Mouse (Mus musculus) embryonic facial prominence, embryonic 12.5 days (tissue): ENCODE data around the gene Ctsz. TPM values are rescaled to one million over a fixed set of nuclear protein-coding genes. Genes with fewer than 3 reads are reported as not detected.

Experiments used
- ATAC-seq: fragments of 200-750 bp; cut with Nextera tagmentation; 2 replicates; pipeline ENCODE4 v1.8.0; 2017; ENCODE audit not compliant: insufficient number of reproducible peaks, insufficient read depth, low FRiP score, low TSS enrichment
- H3K27ac ChIP-seq: fragments of 300-500 bp; sonication (generic); 2 replicates; pipeline ENCODE4 v1.5.1; 2016; ENCODE audit warnings: mild to moderate bottlenecking
- H3K27me3 ChIP-seq: fragments of 300-500 bp; sonication (generic); 2 replicates; pipeline ENCODE4 v1.6.1; 2016; ENCODE audit warnings: mild to moderate bottlenecking, moderate library complexity
- H3K36me3 ChIP-seq: fragments of 300-500 bp; sonication (generic); 2 replicates; pipeline ENCODE4 v1.6.1; 2016; ENCODE audit warnings: mild to moderate bottlenecking
- H3K4me1 ChIP-seq: fragments of 300-500 bp; sonication (generic); 2 replicates; pipeline ENCODE4 v1.6.1; 2016
- H3K4me2 ChIP-seq: fragments of 300-500 bp; sonication (generic); replicated peaks from 2 replicates; pipeline ENCODE4 v1.6.1; 2016; ENCODE audit warnings: mild to moderate bottlenecking, moderate library complexity
- H3K4me3 ChIP-seq: fragments of 300-500 bp; sonication (generic); 2 replicates; pipeline ENCODE4 v1.5.1; 2016; ENCODE audit warnings: mild to moderate bottlenecking
- H3K9ac ChIP-seq: fragments of 300-500 bp; sonication (generic); 2 replicates; pipeline ENCODE4 v1.6.1; 2016; ENCODE audit warnings: mild to moderate bottlenecking, moderate library complexity
- H3K9me3 ChIP-seq: fragments of 300-500 bp; sonication (generic); 2 replicates; pipeline ENCODE4 v1.6.1; 2016; ENCODE audit warnings: mild to moderate bottlenecking, moderate library complexity
- WGBS: fragments of 180-500 bp; shearing (Covaris S2); methylation state at CpG from one replicate; pipeline ENCODE4 v1.1.7; 2016; 5-methylcytosine and 5-hydroxymethylcytosine counted together
- polyA plus RNA-seq: library from polyadenylated mRNA; unstranded; fragments of >200 nt; fragmentation: Nextera tagmentation; extraction: Ambion mirVana; gene quantifications from 2 replicates; pipeline ENCODE4 v1.2.1, GENCODE M21; 2016

The Ctsz gene
- polyA plus RNA-seq, 1 experiment from 2014 or later, result 115 TPM

DNA sequence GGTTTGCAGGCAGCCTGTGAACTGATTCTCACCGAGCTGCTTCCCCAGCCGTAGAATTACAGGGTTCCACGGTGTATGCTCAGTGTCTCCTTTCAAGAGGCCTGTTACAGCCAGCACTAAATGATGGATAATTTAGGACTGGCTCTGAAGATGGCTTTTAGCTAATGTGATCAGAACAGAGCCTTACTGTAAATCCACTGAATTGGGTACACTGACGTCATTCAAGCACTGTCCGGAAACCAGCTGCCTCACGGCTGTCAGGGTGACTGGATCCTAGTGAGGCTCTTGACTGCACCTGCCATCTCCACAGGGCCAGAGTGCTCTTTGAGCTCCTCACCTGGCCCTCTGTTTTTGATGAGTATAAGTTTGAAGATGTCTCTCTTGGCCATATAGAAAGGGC lies 17.7 kb downstream of the Ctsz start:
- ATAC-seq, result no peak
- no peaks in the 10 kb centered on the region for H3K27me3 ChIP-seq
- H3K9ac ChIP-seq, result no peak overlapping the region
- H3K4me1 ChIP-seq, result peaks cover 12% of the 10 kb centered on the region
- no peak overlapping the region for H3K4me3 ChIP-seq
- no peak overlapping the region for H3K27ac ChIP-seq
- H3K9me3 ChIP-seq, result no peaks in the 10 kb centered on the region
- 89% methylated on average over 6 of the region's 6 CpGs for WGBS
- peaks cover 64% of the 10 kb centered on the region for H3K36me3 ChIP-seq
- no peak overlapping the region for H3K4me2 ChIP-seq

DNA sequence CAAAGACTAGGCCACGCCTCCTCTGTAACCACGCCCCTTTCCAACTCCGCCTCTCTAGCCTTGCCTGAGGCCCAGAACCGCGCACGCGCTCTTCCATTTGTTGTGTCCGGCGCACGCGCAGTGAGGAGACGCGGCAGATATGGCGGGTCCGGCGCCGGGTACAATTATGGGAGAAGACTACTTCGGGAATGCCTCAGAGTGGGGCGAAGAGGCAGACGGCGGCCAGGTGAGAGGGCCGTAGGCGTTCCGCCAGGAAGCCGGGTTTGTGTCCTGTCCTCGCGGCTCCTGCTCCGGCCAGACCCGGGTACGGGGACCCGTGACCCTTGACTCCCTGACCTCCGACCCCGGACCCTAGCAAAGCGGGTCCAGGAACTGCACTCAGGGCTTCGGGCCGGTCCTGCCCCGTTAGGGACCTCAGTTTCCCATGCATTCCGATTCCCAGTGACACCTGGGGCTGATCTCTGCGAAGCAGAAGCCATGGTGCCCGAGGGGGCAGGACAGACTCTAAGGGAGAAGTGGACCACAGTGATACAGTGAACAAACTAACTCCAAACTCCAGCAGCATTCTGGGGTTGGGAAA lies 23.0 kb downstream of the Ctsz start, which contains the start of gene Nelfcd:
TSS of gene Nelfcd (plus strand) at position 74 of the 580 bp plus-strand sequence.
- peak; percentile 84 for ATAC-seq
- H3K27me3 ChIP-seq, result no peaks in the 10 kb centered on the region
- H3K4me1 ChIP-seq, result peaks cover 12% of the 10 kb centered on the region
- H3K9me3 ChIP-seq, result no peaks in the 10 kb centered on the region
- peaks cover 13% of the 10 kb centered on the region for H3K36me3 ChIP-seq
- WGBS, result under 1% methylated on average over 40 of the region's 40 CpGs
- peak within 1 kb of the TSS; percentile 96 for H3K4me3 ChIP-seq
- H3K27ac ChIP-seq, result peak within 1 kb of the TSS; percentile 50; the same call in 1 of the 2 replicates
- H3K9ac ChIP-seq, result peak within 1 kb of the TSS; percentile 96
- H3K4me2 ChIP-seq, result peak within 1 kb of the TSS; percentile 83

DNA sequence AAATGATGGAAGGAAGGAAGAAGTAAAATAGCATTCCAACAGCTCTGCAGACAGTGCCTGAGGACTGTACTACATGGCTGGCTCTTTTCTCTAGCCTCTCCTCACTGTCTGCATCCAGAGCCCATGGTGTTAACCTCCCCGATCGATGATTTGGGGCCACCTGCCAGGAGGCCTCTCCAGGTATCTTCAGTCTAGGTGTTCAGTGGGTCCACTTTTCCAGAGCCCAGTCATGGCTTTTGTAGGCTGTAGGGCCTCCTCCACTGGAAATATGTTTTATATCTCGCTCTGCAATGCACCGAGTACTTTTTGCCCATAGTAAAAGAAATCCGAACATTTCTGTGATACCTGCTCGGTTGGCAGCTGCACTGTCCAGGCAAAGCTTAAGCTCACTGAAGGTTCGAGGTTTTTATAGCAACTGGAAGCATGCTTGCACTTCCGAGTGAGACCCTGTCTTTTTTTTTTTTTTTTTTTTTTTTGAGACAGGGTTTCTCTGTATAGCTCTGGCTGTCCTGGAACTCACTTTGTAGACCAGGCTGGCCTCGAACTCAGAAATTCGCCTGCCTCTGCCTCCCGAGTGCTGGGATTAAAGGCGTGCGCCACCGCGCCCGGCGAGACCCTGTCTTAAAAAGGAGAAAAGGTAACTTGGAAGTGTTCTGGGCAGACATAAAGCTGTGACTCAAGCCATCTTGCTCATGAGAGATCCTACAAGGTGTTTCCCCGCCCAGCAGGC lies 23.7 kb downstream of the Ctsz start:
- no peak for ATAC-seq
- H3K4me2 ChIP-seq, result peak overlapping the region; percentile 83; the same call in 1 of the 2 replicates
- H3K4me3 ChIP-seq, result peak overlapping the region; percentile 96
- H3K27me3 ChIP-seq, result no peaks in the 10 kb centered on the region
- H3K9ac ChIP-seq, result no peak overlapping the region
- peaks cover 7% of the 10 kb centered on the region for H3K36me3 ChIP-seq
- H3K4me1 ChIP-seq, result peaks cover 12% of the 10 kb centered on the region
- no peak overlapping the region for H3K27ac ChIP-seq
- H3K9me3 ChIP-seq, result no peaks in the 10 kb centered on the region
- 45% methylated on average over 18 of the region's 18 CpGs for WGBS

DNA sequence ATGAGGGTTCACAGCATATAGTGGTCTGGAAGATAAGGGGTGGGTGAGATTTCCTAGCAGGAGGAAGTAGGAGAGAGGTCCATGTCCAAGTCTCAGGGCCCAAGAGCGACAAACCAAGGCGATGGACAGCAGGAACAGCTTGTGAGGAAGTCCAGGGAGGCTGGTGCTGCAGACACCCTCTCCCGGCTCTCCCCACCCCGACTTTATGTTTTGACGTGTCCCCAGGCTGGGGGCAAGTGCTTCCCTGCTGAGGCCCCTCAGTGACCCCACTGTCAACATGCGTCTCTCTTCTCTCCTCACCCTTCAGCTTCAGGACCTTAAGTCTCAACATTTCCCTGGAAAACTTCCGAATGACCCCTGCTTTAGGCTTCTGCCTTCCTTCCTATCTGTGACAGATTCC lies 25.7 kb downstream of the Ctsz start:
- WGBS, result 77% methylated on average over 7 of the region's 7 CpGs
- no peaks in the 10 kb centered on the region for H3K36me3 ChIP-seq
- H3K4me1 ChIP-seq, result peaks cover 12% of the 10 kb centered on the region
- ATAC-seq, result no peak
- H3K4me2 ChIP-seq, result no peak overlapping the region
- no peaks in the 10 kb centered on the region for H3K9me3 ChIP-seq
- H3K4me3 ChIP-seq, result no peak overlapping the region
- H3K9ac ChIP-seq, result no peak overlapping the region
- no peaks in the 10 kb centered on the region for H3K27me3 ChIP-seq
- H3K27ac ChIP-seq, result no peak overlapping the region

DNA sequence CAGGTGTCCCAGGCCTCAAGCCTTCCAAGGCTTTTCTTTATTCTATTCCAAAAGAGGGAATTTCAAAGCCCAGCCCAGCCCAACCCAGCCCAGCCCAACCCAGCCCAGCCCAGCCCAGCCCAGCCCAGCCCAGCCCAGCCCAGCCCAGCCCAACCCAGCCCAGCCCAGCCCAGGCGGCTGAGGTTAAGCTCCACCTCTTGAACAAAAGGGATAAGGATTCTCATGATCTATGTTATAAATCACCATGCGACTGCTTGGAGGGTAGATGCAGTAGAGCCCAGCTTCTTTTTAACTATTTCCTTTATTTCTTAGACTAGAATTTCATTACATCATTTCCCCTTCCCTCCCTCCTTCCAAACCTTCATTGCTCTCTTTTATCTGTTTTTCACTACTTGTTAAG lies 28.6 kb downstream of the Ctsz start:
- WGBS, result 51% methylated on average over 2 of the region's 2 CpGs
- H3K36me3 ChIP-seq, result no peaks in the 10 kb centered on the region

DNA sequence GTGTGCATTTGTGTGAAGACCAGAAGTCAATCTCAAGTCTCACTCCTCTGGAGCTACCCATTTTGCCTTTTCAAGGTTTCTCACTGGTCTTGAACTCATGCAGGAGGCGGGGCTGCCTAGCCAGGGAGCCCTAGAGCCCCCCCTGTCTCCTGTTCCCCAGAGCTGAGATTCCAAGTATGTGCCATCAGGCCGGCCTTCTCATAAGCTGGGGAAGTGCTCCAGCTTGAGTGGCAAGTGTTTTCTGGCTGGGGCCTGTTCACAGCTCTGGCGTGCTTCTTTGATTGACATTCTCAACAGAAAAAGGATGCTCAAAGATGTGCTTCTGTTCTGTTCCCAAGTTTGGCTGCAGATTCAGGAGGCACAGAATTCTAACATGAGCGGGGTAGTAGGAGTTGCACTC lies 38.4 kb downstream of the Ctsz start:
- H3K9ac ChIP-seq, result no peak overlapping the region
- no peak for ATAC-seq
- H3K4me1 ChIP-seq, result no peaks in the 10 kb centered on the region
- WGBS, result 76% methylated on average over 4 of the region's 4 CpGs
- no peak overlapping the region for H3K27ac ChIP-seq
- no peaks in the 10 kb centered on the region for H3K36me3 ChIP-seq
- no peak overlapping the region for H3K4me3 ChIP-seq
- no peak overlapping the region for H3K4me2 ChIP-seq
- no peaks in the 10 kb centered on the region for H3K27me3 ChIP-seq
- no peaks in the 10 kb centered on the region for H3K9me3 ChIP-seq

More for the DNA sequence above, 28.6 kb downstream of the Ctsz start:
- Histone ChIP-seq H3K4me1 (no peaks in the 10 kb centered on the region), H3K27me3 (no peaks in the 10 kb centered on the region), H3K9me3 (no peaks in the 10 kb centered on the region), H3K9ac (no peak overlapping the region), H3K4me2 (no peak overlapping the region), H3K27ac (no peak overlapping the region), H3K4me3 (no peak overlapping the region)
- no peak for ATAC-seq

DNA sequence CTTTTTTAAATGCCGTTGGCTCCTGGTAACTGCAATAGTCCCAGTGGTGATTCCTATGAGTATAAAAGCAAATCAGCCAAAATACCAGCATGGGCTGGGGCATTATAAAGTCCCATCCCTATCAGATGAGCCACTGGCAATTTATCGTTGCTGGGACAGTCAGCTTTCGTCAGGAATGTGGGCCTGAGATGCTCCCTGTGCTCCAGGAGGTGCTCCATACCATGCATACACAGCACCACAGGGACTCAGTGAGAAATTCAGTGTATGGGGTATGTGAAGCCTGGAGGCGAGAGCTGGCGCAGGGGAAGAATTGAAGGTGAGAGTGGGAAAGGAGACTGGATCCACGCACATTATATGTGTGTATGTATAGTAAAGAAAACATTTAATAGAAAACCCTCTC lies 41.0 kb downstream of the Ctsz start:
- Histone ChIP-seq H3K4me3 (no peak overlapping the region), H3K27ac (no peak overlapping the region), H3K4me1 (no peaks in the 10 kb centered on the region), H3K9ac (no peak overlapping the region), H3K27me3 (no peaks in the 10 kb centered on the region), H3K9me3 (no peaks in the 10 kb centered on the region), H3K4me2 (no peak overlapping the region), H3K36me3 (no peaks in the 10 kb centered on the region)
- WGBS, result 91% methylated on average over 6 of the region's 6 CpGs
- ATAC-seq, result no peak

DNA sequence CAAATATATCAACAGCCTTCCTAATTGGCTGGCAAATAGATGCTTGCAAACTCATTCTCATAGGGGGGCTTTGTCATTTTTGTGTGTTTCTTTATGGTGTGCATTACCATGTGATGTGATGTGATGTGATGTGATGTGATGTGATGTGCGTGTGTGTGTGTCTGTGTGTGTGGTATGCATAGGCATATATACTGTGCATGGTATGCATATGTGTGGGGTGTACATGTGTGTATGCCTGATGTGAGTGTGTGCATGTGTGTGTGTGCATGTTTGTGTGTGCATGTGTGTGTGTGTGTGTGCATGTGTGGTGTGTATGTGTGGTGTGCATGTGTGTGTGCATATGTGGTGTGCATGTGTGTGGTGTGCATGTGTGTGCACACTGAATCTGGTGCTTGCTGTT lies 41.8 kb downstream of the Ctsz start:
- WGBS, result 100% methylated on average over 1 of the region's 1 CpGs
- no peaks in the 10 kb centered on the region for H3K27me3 ChIP-seq
- no peak overlapping the region for H3K27ac ChIP-seq
- no peak overlapping the region for H3K4me3 ChIP-seq
- 0 out of 2 replicates have a peak, but pooled peaks have one; percentile 58 for ATAC-seq
- H3K9me3 ChIP-seq, result peaks cover 3% of the 10 kb centered on the region; the same call in 1 of the 2 replicates
- H3K36me3 ChIP-seq, result no peaks in the 10 kb centered on the region
- no peak overlapping the region for H3K9ac ChIP-seq
- H3K4me1 ChIP-seq, result no peaks in the 10 kb centered on the region
- H3K4me2 ChIP-seq, result no peak overlapping the region

DNA sequence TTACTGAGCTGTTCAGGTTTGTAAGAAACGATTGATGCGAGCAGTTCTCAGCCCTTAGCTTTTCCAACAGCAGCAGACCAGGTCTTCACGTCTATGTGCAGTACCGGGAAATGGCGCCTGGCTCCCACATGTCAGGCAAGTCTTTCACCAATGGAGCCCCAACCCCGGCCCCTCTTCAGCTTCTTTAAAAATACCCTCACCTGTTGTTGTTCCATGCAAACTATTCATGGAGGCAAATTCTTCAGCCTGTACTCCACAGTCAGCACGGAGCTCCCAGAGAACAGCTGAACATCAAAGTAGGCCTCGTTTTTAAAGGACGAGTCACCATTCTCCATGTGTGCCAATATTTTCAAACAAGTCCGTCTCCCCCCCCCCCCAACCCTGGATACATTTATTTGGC lies 42.2 kb downstream of the Ctsz start:
- H3K4me1 ChIP-seq, result no peaks in the 10 kb centered on the region
- no peak overlapping the region for H3K4me3 ChIP-seq
- no peak for ATAC-seq
- no peaks in the 10 kb centered on the region for H3K36me3 ChIP-seq
- peaks cover 7% of the 10 kb centered on the region; the same call in 1 of the 2 replicates for H3K9me3 ChIP-seq
- WGBS, result 88% methylated on average over 10 of the region's 10 CpGs
- no peak overlapping the region for H3K4me2 ChIP-seq
- no peaks in the 10 kb centered on the region for H3K27me3 ChIP-seq
- no peak overlapping the region for H3K27ac ChIP-seq
- no peak overlapping the region for H3K9ac ChIP-seq

DNA sequence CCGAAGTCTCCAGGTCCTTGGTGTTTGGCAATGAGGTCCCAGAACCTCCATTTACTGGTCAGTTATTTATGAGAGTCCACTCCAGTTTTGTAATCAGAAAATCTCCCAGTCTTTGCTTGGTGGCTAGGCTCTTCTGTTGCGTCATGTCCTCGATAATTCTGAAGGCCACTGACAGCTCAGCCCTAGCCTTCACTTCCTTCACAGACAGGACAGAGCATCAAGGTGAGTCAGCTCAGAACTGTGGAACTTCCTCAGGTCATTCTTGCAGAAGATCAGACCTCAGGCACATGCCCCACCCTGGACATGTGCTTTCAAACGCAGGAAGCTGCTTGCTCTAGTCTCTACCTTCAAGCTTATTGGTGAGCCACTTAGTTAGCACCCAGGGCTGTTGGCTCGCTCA lies 45.5 kb downstream of the Ctsz start:
- WGBS, result 84% methylated on average over 5 of the region's 5 CpGs
- Histone ChIP-seq H3K27ac (no peak overlapping the region), H3K4me2 (no peak overlapping the region)

DNA sequence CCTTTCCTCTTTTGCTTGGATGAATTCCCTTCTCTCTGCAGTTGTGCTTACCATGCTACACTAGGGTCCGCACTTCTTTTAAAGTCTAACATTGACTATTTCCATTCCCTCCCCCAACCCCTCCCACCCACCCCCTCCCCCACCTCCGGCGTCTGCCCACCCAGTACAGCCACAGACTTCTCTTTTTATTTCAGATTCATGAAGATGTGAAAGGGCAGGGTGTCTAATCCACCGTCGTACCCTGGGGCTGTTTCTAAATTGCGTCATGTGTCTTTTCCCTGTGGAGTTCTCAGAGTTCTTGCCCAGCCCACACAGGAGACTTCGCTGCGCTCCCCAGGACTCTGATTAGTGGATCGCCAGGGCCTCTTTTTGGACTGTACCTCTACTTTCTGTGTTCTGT lies 46.3 kb downstream of the Ctsz start:
- peaks cover 7% of the 10 kb centered on the region; the same call in 1 of the 2 replicates for H3K9me3 ChIP-seq
- no peaks in the 10 kb centered on the region for H3K27me3 ChIP-seq
- WGBS, result 44% methylated on average over 9 of the region's 9 CpGs
- H3K4me3 ChIP-seq, result no peak overlapping the region
- H3K27ac ChIP-seq, result no peak overlapping the region
- H3K4me1 ChIP-seq, result no peaks in the 10 kb centered on the region
- ATAC-seq, result no peak
- H3K4me2 ChIP-seq, result no peak overlapping the region
- no peaks in the 10 kb centered on the region for H3K36me3 ChIP-seq
- H3K9ac ChIP-seq, result no peak overlapping the region

More for the DNA sequence above, 45.5 kb downstream of the Ctsz start:
- Histone ChIP-seq H3K27me3 (no peaks in the 10 kb centered on the region), H3K36me3 (no peaks in the 10 kb centered on the region), H3K4me3 (no peak overlapping the region), H3K9ac (no peak overlapping the region), H3K9me3 (peaks cover 7% of the 10 kb centered on the region; the same call in 1 of the 2 replicates), H3K4me1 (no peaks in the 10 kb centered on the region)
- no peak for ATAC-seq

DNA sequence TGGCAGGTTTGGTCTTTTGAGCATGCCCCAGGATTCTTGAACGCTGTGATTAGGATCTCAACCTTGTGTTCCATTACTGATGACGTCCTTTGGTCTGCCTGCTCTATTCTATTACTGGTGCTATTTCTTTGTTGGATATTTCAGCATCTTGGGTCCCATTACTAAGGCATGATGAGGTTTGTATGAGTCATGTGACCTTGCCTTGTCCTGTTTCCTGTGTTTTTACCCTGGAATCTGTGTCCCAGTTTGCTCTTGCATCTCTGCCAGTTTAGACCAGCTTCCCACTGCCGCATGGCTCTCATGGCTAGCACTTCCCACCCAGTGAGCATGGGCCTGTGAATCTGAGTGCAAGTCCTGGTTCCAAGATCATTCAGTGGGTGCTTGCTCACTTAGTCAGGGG lies 46.9 kb downstream of the Ctsz start:
- Histone ChIP-seq H3K36me3 (no peaks in the 10 kb centered on the region), H3K4me1 (no peaks in the 10 kb centered on the region), H3K4me2 (no peak overlapping the region), H3K9me3 (peaks cover 7% of the 10 kb centered on the region; the same call in 1 of the 2 replicates), H3K9ac (no peak overlapping the region), H3K4me3 (no peak overlapping the region), H3K27ac (no peak overlapping the region), H3K27me3 (no peaks in the 10 kb centered on the region)
- ATAC-seq, result no peak
- 88% methylated on average over 3 of the region's 3 CpGs for WGBS
